In the genomic region with DNA sequence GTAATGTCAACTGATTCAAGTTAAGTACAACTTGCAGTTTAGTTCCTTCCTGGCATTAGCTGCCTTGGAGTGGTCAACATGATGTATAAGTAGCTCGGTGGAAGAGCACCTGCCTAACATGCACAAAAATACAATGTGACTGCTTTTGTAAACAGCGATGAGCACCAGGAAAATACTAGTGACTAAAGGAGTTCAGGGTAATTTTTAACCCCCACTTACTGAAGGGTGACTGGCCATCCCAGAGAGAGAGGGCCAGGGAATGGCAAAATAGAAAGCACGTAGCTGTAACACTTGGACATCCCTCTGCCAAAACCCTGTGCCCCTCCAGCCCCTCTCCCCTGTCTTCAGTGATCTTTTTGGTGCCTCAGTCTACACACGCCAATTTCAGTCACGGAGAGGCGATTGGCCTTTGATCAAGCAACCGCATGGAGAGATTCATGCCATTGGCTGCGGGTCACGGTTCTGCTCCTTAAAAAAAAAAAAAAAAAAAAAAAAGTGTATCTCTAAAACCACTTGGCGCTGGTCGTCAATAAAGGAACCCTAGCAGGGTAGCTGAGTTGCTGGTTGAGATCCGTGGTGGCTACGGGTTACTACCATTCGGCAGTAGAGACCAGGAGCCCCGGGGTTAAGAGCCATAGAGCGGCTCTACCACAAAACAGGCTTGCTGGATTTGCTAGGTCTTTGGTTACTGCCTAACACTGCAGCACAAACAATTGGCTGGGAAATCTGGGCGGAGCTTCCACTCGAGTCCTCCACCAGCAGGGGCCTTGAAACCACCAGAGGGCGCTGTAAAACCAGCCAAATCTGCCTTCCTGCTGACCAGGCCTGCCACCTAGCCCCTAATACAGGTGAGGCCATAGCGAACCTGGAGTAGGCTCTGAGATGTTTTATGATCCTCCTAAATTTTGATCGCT, we compare ENCODE assay signal across 8 mouse cellular contexts. TPM values are rescaled to one million over a fixed set of nuclear protein-coding genes. Genes with fewer than 3 reads are reported as not detected.
DNase-seq lines count a peak whose midpoint lies in the region; ATAC-seq lines count a peak whose summit lies in the region.

No protein-coding gene starts in this region.

- ATAC-seq in megakaryocyte progenitor cell, adult 5-6 weeks (replicated peaks; ENCODE audit: poor library complexity): peak; percentile 88

- DNase-seq in adipocyte (ENCODE audit: low spot score): peak; percentile 94
- peak; percentile 94 for DNase-seq in embryo, embryonic 10 days (ENCODE audit: low spot score)
- peak; percentile 93 for DNase-seq in gastrocnemius, postnatal 10 days
- DNase-seq in induced T-regulatory cell, adult 2 months (ENCODE audit: low read depth): peak; percentile 95
- DNase-seq in left cerebral cortex, adult 9 months (ENCODE audit: low spot score in 2 of 2): peak; percentile 74 to 97
- peak; percentile 94 for DNase-seq in right cerebral cortex, postnatal 14 days
- peak; percentile 87 to 92 for DNase-seq in urinary bladder, postnatal 36 days (ENCODE audit: low spot score in 2 of 2)

RNA-seq across cellular contexts. Expression of a gene that starts 5.1 kb away (rescaled TPM):
- 100 to 1,000 TPM; 115 to 117 TPM for total RNA-seq in gastrocnemius, postnatal 10 days (2021)
- total RNA-seq in megakaryocyte progenitor cell, adult 5-6 weeks (2015): 94.8 and 129 TPM in 2 replicates
- total RNA-seq in megakaryocyte progenitor cell, adult 5-6 weeks (2017): 156 and 166 TPM in 2 replicates

RNA-seq across cellular contexts. Expression of a gene that starts 13.4 kb away (rescaled TPM):
- total RNA-seq in gastrocnemius, postnatal 10 days (2021): under 1 TPM; 0.09 to 0.12 TPM
- not detected in 2 replicates for total RNA-seq in megakaryocyte progenitor cell, adult 5-6 weeks (2015)
- not detected in 2 replicates for total RNA-seq in megakaryocyte progenitor cell, adult 5-6 weeks (2017)

RNA-seq across cellular contexts. Expression of a gene that starts 42.5 kb away (rescaled TPM):
- total RNA-seq in gastrocnemius, postnatal 10 days (2021): not detected
- not detected in 2 replicates for total RNA-seq in megakaryocyte progenitor cell, adult 5-6 weeks (2015)
- total RNA-seq in megakaryocyte progenitor cell, adult 5-6 weeks (2017): not detected in 2 replicates

RNA-seq across cellular contexts. Expression of a gene that starts 52.7 kb away (rescaled TPM):
- under 1 TPM; 0.59 to 0.72 TPM for total RNA-seq in gastrocnemius, postnatal 10 days (2021)
- not detected in 2 replicates for total RNA-seq in megakaryocyte progenitor cell, adult 5-6 weeks (2015)
- not detected in 2 replicates for total RNA-seq in megakaryocyte progenitor cell, adult 5-6 weeks (2017)

Comparison
In these comparisons a context has a peak if more than half of its experiments do, and no peak if none do; other contexts are left out.
1. Peak in every context shown above with its lines: DNase-seq and ATAC-seq.